ENCODE assay signal across 15 mouse cellular contexts in the genomic region with DNA sequence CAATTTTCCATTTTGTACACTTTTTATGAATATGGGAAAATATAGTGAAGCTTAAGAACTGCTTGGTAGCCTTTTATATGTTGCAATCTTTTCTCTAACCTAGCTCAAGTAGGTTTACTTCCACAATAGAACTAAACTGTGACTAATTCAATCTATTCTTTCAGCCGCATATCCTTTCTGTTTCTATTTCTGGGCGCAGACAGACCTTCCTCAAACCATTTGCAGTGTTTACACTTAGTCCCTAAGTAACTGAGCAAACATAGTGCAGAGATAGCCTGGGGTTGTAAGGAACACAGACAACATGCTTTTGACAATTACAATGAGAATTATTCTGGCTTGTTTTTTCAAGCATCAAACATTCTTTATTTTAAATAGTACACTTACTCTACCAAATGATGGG.
"Had no signal": no experiment of that assay in that cellular context is flagged by ENCODE, and none has a peak within 500 bp of the region (broad histone marks: within the 10 kb centered on the region; RNA-seq: fewer than 3 reads in every experiment).

No protein-coding gene starts in this region.

- H3K27ac ChIP-seq: kidney, postnatal 0 days; limb, embryonic 12.5 days; liver, embryonic 13.5 days; macrophage; neural tube, embryonic 13.5 days had no signal

- H3K9ac ChIP-seq: limb, embryonic 12.5 days; liver, embryonic 13.5 days; liver, postnatal 0 days; neural tube, embryonic 13.5 days had no signal

- ATAC-seq: liver, postnatal 0 days had no signal

- H3K4me2 ChIP-seq: limb, embryonic 12.5 days; liver, embryonic 13.5 days; neural tube, embryonic 13.5 days had no signal

- H3K36me3 ChIP-seq: limb, embryonic 12.5 days; liver, embryonic 13.5 days; neural tube, embryonic 13.5 days had no signal

- H3K4me3 ChIP-seq: limb, embryonic 12.5 days; liver, embryonic 13.5 days; neural tube, embryonic 13.5 days had no signal

- H3K4me1 ChIP-seq: limb, embryonic 12.5 days; liver, embryonic 13.5 days; neural tube, embryonic 13.5 days had no signal

- H3K27me3 ChIP-seq: limb, embryonic 12.5 days; liver, embryonic 13.5 days; neural tube, embryonic 13.5 days had no signal

- DNase-seq: kidney, adult 11 months; kidney, adult 9 months; kidney, postnatal 36 days; layer of hippocampus, adult 9-11 months; liver; liver, embryonic 13.5 days; liver, postnatal 0 days; midbrain, embryonic 14.5 days; right cerebral cortex, adult 18-20 months; right cerebral cortex, postnatal 25 days; thymus, postnatal 4 days had no signal

- H3K9me3 ChIP-seq: limb, embryonic 12.5 days; liver, embryonic 13.5 days; neural tube, embryonic 13.5 days had no signal
